Mouse (Mus musculus) layer of hippocampus, adult 9-10 months (tissue): ENCODE results near the gene Tdg.
"Not testable (repeated sequence)": the region's sequence is repeated elsewhere in the genome, so short reads cannot be mapped to it uniquely, and the experiment has no call there.

Source experiments
- DNase-seq: peaks from one replicate; pipeline ENCODE4 v3.0.0; 2022; ENCODE audit warnings: low spot score

Gene Tdg

GRCm38 (mm10) chr10:82629586-82630255 is at the start of gene Tdg:
Gene Tdg, plus strand, starts transcription at chr10:82629828.
- DNase-seq = peak; percentile 49

GRCm38 (mm10) chr10:82589673-82590072 is 40.0 kb upstream of the Tdg start:
- not testable (repeated sequence) for DNase-seq

- DNase-seq = not testable (repeated sequence)
These were observed 35.2 kb upstream of the Tdg start for GRCm38 (mm10) chr10:82594421-82594820.

- DNase-seq = no peak
These were observed 7.4 kb upstream of the Tdg start for GRCm38 (mm10) chr10:82622235-82622634.

- DNase-seq = peak; percentile 55
These were observed 6.7 kb upstream of the Tdg start, which contains the start of gene 1190007I07Rik for GRCm38 (mm10) chr10:82622671-82623552. Gene 1190007I07Rik, minus strand, starts transcription at chr10:82623228.

- not testable (repeated sequence) for DNase-seq
These were observed 6.1 kb upstream of the Tdg start for GRCm38 (mm10) chr10:82623553-82623932.

- DNase-seq = no peak
These were observed 480 bp upstream of the Tdg start for GRCm38 (mm10) chr10:82629111-82629585.

- no peak for DNase-seq
These were observed 869 bp downstream of the Tdg start for GRCm38 (mm10) chr10:82630497-82630896.

GRCm38 (mm10) chr10:82631133-82631532 is 1.5 kb downstream of the Tdg start:
- no peak for DNase-seq

- no peak for DNase-seq
These were observed 3.1 kb downstream of the Tdg start for GRCm38 (mm10) chr10:82632496-82633280.

GRCm38 (mm10) chr10:82634348-82634747 is 4.7 kb downstream of the Tdg start:
- DNase-seq = no peak

GRCm38 (mm10) chr10:82636321-82636720 is 6.7 kb downstream of the Tdg start:
- no peak for DNase-seq

GRCm38 (mm10) chr10:82639032-82639698 is 9.5 kb downstream of the Tdg start:
- DNase-seq = no peak

GRCm38 (mm10) chr10:82641481-82641880 is 11.9 kb downstream of the Tdg start:
- DNase-seq = no peak

- no peak for DNase-seq
These were observed 16.5 kb downstream of the Tdg start for GRCm38 (mm10) chr10:82646083-82646482.

- DNase-seq = no peak
These were observed 17.7 kb downstream of the Tdg start for GRCm38 (mm10) chr10:82647205-82647811.

- DNase-seq = no peak
These were observed 21.6 kb downstream of the Tdg start for GRCm38 (mm10) chr10:82651221-82651620.

GRCm38 (mm10) chr10:82652625-82653024 is 23.0 kb downstream of the Tdg start:
- DNase-seq = no peak

GRCm38 (mm10) chr10:82654581-82654980 is 25.0 kb downstream of the Tdg start:
- DNase-seq = no peak

GRCm38 (mm10) chr10:82661820-82662219 is 32.2 kb downstream of the Tdg start:
- DNase-seq = no peak
